Comparison of ENCODE assay signal across 8 mouse cellular contexts in genomic region chr7:130273265-130273664, GRCm38 (mm10).
DNase-seq lines count a peak whose midpoint lies in the region.

No protein-coding gene starts in this region.

- H3K27me3 ChIP-seq in embryonic facial prominence, embryonic 10.5 days (replicated peaks; ENCODE audit: low read depth, poor library complexity, severe bottlenecking), result peaks cover 59% of the 10 kb centered on the region
- H3K27me3 ChIP-seq in heart, embryonic 10.5 days (ENCODE audit: insufficient read depth, poor library complexity, severe bottlenecking), result peaks cover 38% of the 10 kb centered on the region

- peak overlapping the region; percentile 60 for H3K27ac ChIP-seq in embryonic facial prominence, embryonic 10.5 days (replicated peaks)
- H3K27ac ChIP-seq in heart, embryonic 10.5 days, result no peak overlapping the region

- H3K4me3 ChIP-seq in embryonic facial prominence, embryonic 10.5 days, result no peak overlapping the region
- H3K4me3 ChIP-seq in heart, embryonic 10.5 days, result no peak overlapping the region

- H3K36me3 ChIP-seq in embryonic facial prominence, embryonic 10.5 days (replicated peaks), result no peaks in the 10 kb centered on the region
- H3K36me3 ChIP-seq in heart, embryonic 10.5 days, result no peaks in the 10 kb centered on the region

- 18% methylated on average over 16 of the region's 16 CpGs for WGBS in embryonic facial prominence, embryonic 10.5 days
- 14% methylated on average over 16 of the region's 16 CpGs for WGBS in heart, embryonic 10.5 days

- H3K4me1 ChIP-seq in embryonic facial prominence, embryonic 10.5 days, result peaks cover 33% of the 10 kb centered on the region
- 0 out of 2 replicates have a peak, but pooled peaks cover 4% of the 10 kb centered on the region for H3K4me1 ChIP-seq in heart, embryonic 10.5 days

- DNase-seq in 416B (ENCODE audit: low read depth), result peak; percentile 31
- peak; percentile 81 for DNase-seq in adrenal gland, adult 2 months
- DNase-seq in embryonic facial prominence, embryonic 10.5 days (ENCODE audit: low spot score), result peak; percentile 90
- DNase-seq in heart, embryonic 10.5 days (ENCODE audit: low spot score), result peak; percentile 79
- DNase-seq in kidney, postnatal 10 days, result peak; percentile 89
- DNase-seq in lung, adult 18-20 months, result peak; percentile 64 to 77
- peak; percentile 47 for DNase-seq in retina, postnatal 7 days (ENCODE audit: low read depth, low spot score)
- peak; percentile 51 for DNase-seq in thymus, postnatal 25 days

- H3K9me3 ChIP-seq in embryonic facial prominence, embryonic 10.5 days, result no peaks in the 10 kb centered on the region
- H3K9me3 ChIP-seq in heart, embryonic 10.5 days, result no peaks in the 10 kb centered on the region

Comparison
In these comparisons a context has a peak if more than half of its experiments do, and no peak if none do; other contexts are left out.
1. DNase-seq: peak in every context shown above with its lines; median percentile 90 in embryonic facial prominence, embryonic 10.5 days; 89 in kidney, postnatal 10 days; 81 in adrenal gland, adult 2 months; 79 in heart, embryonic 10.5 days; 70 in lung, adult 18-20 months; 51 in thymus, postnatal 25 days; 47 in retina, postnatal 7 days; 31 in 416B.